Mouse (Mus musculus) neural tube, embryonic 14.5 days (tissue): Measurements from ENCODE around the gene B3galt1. TPM values are rescaled to one million over a fixed set of nuclear protein-coding genes. Genes with fewer than 3 reads are reported as not detected.

Experiments used
- ATAC-seq: fragments of 200-750 bp; cut with Nextera tagmentation; 2 replicates; pipeline ENCODE4 v1.8.0; 2017; ENCODE audit warnings: low read depth, mild to moderate bottlenecking, moderate TSS enrichment, moderate library complexity
- H3K27ac ChIP-seq: fragments of 300-500 bp; sonication (generic); 2 replicates; pipeline ENCODE4 v1.5.1; 2014; ENCODE audit warnings: low read depth, mild to moderate bottlenecking, control low read depth, low read length, moderate library complexity, mixed read lengths
- H3K27me3 ChIP-seq: fragments of 300-500 bp; sonication (generic); 2 replicates; pipeline ENCODE4 v1.6.1; 2014; ENCODE audit warnings: low read length; ENCODE audit not compliant: control insufficient read depth, insufficient read depth
- H3K36me3 ChIP-seq: fragments of 300-500 bp; sonication (generic); 2 replicates; pipeline ENCODE4 v1.6.1; 2014; ENCODE audit warnings: low read length, mixed read lengths; ENCODE audit not compliant: control insufficient read depth, insufficient read depth
- H3K4me1 ChIP-seq: fragments of 300-500 bp; sonication (generic); 2 replicates; pipeline ENCODE4 v1.6.1; 2014; ENCODE audit warnings: low read length; ENCODE audit not compliant: control insufficient read depth, insufficient read depth
- H3K4me2 ChIP-seq: fragments of 300-500 bp; sonication (generic); 2 replicates; pipeline ENCODE4 v1.6.1; 2014; ENCODE audit warnings: mild to moderate bottlenecking, low read depth, low read length, control low read depth
- H3K4me3 ChIP-seq: fragments of 300-500 bp; sonication (generic); 2 replicates; pipeline ENCODE4 v1.5.1; 2014; ENCODE audit warnings: low read depth, low read length, control low read depth, mixed read lengths
- H3K9ac ChIP-seq: fragments of 300-500 bp; sonication (generic); replicated peaks from 2 replicates; pipeline ENCODE4 v1.6.1; 2014; ENCODE audit warnings: low read depth, mild to moderate bottlenecking, control low read depth, low read length, mixed read lengths
- H3K9me3 ChIP-seq: fragments of 300-500 bp; sonication (generic); 2 replicates; pipeline ENCODE4 v1.6.1; 2016; ENCODE audit warnings: low read length; ENCODE audit not compliant: control insufficient read depth
- WGBS: fragments of 180-500 bp; shearing (Covaris S2); extraction: QIAGEN DNeasy Blood & Tissue Kit; methylation state at CpG from one replicate; pipeline ENCODE4 v1.1.7; 2014; 5-methylcytosine and 5-hydroxymethylcytosine counted together
- polyA plus RNA-seq: library from polyadenylated mRNA; unstranded; fragments of >200 nt; fragmentation: Nextera tagmentation; extraction: Ambion mirVana; gene quantifications from 2 replicates; pipeline ENCODE4 v1.2.1, GENCODE M21; 2014

B3galt1 gene
- polyA plus RNA-seq, 1 experiment from 2014 or later = 82.4 TPM

GRCm38 (mm10) chr2:67948408-67948807 is 382.7 kb downstream of the B3galt1 start:
- Histone ChIP-seq H3K36me3 (no peaks in the 10 kb centered on the region), H3K4me3 (no peak overlapping the region), H3K27me3 (no peaks in the 10 kb centered on the region), H3K9ac (no peak overlapping the region), H3K9me3 (no peaks in the 10 kb centered on the region), H3K4me1 (no peaks in the 10 kb centered on the region), H3K4me2 (no peak overlapping the region), H3K27ac (no peak overlapping the region)
- WGBS = 71% methylated on average over 3 of the region's 3 CpGs
- ATAC-seq = no peak

DNA sequence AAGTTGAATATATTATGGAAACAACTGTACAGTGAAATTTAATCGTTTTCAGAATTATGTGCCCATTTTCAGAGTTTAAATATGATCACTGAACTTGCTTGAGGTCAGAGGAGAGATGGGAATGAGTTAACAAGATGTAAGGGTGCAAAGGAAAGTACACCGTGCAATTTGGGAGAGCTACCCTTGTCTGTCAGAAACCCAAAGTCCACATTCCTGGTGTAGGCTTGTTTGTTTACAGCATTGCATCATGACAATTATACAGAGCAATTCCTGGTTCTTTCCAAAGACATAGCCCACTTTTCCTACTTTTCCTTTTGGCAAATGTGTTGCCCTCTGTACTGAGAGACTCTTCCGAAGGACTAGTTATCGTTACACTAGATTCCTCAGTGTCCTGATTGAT is 390.5 kb downstream of the B3galt1 start:
- ATAC-seq = no peak
- Histone ChIP-seq H3K9me3 (no peaks in the 10 kb centered on the region), H3K4me2 (no peak overlapping the region), H3K9ac (no peak overlapping the region), H3K27ac (no peak overlapping the region), H3K4me1 (no peaks in the 10 kb centered on the region), H3K27me3 (no peaks in the 10 kb centered on the region), H3K36me3 (no peaks in the 10 kb centered on the region), H3K4me3 (no peak overlapping the region)
- WGBS = 89% methylated on average over 4 of the region's 4 CpGs

DNA sequence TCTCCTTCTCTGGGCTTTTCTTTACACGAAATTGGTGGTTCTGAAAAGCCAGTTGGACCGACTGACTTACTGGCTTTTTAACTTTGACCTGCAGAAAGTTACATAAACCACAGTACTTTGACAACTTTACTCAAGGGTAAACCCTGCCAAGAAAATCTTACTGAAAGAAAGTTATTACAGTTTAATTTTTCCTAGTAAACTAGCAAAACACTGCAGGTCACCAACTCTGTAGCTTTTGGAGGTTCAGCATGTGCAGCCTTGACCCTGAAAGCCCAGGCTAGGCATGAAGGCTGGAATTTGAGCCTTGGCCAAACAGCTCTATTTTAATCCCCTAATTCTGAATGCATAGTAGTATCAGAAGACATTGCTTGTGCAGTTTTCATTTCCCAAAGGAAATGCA is 391.9 kb downstream of the B3galt1 start:
- no peak overlapping the region for H3K9ac ChIP-seq
- no peak for ATAC-seq
- no peaks in the 10 kb centered on the region for H3K9me3 ChIP-seq
- no peaks in the 10 kb centered on the region for H3K4me1 ChIP-seq
- H3K4me3 ChIP-seq = no peak overlapping the region
- no peak overlapping the region for H3K27ac ChIP-seq
- no peaks in the 10 kb centered on the region for H3K27me3 ChIP-seq
- 88% methylated on average over 2 of the region's 2 CpGs for WGBS
- no peaks in the 10 kb centered on the region for H3K36me3 ChIP-seq
- H3K4me2 ChIP-seq = no peak overlapping the region

- Histone ChIP-seq H3K27ac (no peak overlapping the region), H3K9me3 (no peaks in the 10 kb centered on the region), H3K27me3 (no peaks in the 10 kb centered on the region), H3K36me3 (no peaks in the 10 kb centered on the region), H3K4me1 (no peaks in the 10 kb centered on the region), H3K4me2 (no peak overlapping the region), H3K9ac (no peak overlapping the region), H3K4me3 (no peak overlapping the region)
- WGBS = 64% methylated on average over 2 of the region's 2 CpGs
- no peak for ATAC-seq
These were observed 395.0 kb downstream of the B3galt1 start for GRCm38 (mm10) chr2:67960711-67961110.

DNA sequence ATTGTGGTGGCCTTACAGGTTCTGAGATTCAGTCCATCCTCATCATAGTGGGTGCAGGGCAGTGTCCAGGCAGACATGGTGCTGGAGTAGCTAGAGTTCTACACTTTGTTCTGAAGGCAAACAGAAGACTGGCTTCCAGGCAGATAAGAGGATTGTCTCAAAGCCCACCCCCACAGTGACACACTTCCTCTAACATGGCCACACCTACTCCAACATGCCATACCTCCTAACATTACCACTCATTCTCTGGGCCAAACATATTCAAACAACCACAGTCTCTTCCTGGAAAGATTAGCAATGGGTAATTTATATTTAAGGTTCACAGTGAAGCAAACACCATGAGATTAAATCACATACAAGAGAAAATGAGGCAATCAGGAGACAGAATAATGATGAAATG is 403.1 kb downstream of the B3galt1 start:
- Histone ChIP-seq H3K27ac (no peak overlapping the region), H3K27me3 (no peaks in the 10 kb centered on the region), H3K9me3 (no peaks in the 10 kb centered on the region), H3K4me3 (no peak overlapping the region), H3K9ac (no peak overlapping the region), H3K4me2 (no peak overlapping the region), H3K4me1 (no peaks in the 10 kb centered on the region), H3K36me3 (no peaks in the 10 kb centered on the region)
- ATAC-seq = no peak

DNA sequence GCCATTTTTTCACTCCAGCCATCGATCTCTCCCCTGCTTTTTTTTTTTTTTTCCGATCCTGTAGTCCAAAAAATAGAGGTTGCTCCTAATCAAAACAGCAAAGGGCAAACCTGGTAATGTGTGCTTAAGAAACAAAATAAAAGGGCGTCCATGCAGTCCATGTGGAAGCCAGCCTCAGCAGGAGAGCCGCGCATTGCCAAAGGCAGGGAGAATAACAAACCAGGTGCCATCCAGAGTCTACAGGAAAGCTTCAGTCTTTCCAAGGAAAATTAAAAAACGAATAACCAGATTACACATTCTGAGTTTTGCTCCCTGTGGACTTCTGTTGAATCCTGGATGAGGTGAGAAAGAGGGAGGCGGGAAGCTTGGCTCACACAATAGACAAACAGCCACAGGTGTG is 405.4 kb downstream of the B3galt1 start:
- WGBS = 76% methylated on average over 7 of the region's 7 CpGs
- no peak overlapping the region for H3K9ac ChIP-seq
- ATAC-seq = no peak

GRCm38 (mm10) chr2:67971576-67971975 is 405.9 kb downstream of the B3galt1 start:
- ATAC-seq = no peak
- WGBS = 86% methylated on average over 6 of the region's 6 CpGs
- H3K9ac ChIP-seq = no peak overlapping the region
- no peaks in the 10 kb centered on the region for H3K27me3 ChIP-seq
- H3K9me3 ChIP-seq = no peaks in the 10 kb centered on the region
- no peaks in the 10 kb centered on the region for H3K4me1 ChIP-seq
- no peak overlapping the region for H3K4me3 ChIP-seq
- H3K4me2 ChIP-seq = no peak overlapping the region
- H3K36me3 ChIP-seq = no peaks in the 10 kb centered on the region
- H3K27ac ChIP-seq = no peak overlapping the region

More for the DNA sequence above, 405.4 kb downstream of the B3galt1 start:
- Histone ChIP-seq H3K4me2 (no peak overlapping the region), H3K4me1 (no peaks in the 10 kb centered on the region), H3K9me3 (no peaks in the 10 kb centered on the region), H3K27ac (no peak overlapping the region), H3K4me3 (no peak overlapping the region), H3K36me3 (no peaks in the 10 kb centered on the region), H3K27me3 (no peaks in the 10 kb centered on the region)

DNA sequence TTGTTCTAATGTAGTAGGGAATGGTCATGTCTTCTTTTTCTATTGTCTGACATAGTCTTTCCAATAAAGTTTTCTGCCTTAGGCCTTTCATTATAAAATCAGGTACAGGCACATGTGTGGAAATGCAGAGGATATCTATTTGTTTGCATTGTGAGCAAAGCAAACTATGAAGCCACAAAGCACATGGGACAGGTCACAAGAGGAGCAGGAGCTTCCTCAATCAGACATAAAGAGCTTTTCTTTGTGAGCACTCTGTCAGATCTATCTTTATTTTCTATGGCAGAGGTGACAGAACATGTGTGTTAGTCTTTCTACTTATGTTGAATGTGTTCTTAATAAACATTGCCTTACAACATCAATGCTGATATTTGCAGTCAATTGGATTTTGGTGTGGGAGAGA is 410.1 kb downstream of the B3galt1 start:
- Histone ChIP-seq H3K4me3 (no peak overlapping the region), H3K9me3 (no peaks in the 10 kb centered on the region), H3K27me3 (no peaks in the 10 kb centered on the region), H3K36me3 (no peaks in the 10 kb centered on the region), H3K4me2 (no peak overlapping the region), H3K4me1 (no peaks in the 10 kb centered on the region), H3K27ac (no peak overlapping the region), H3K9ac (no peak overlapping the region)
- ATAC-seq = no peak

DNA sequence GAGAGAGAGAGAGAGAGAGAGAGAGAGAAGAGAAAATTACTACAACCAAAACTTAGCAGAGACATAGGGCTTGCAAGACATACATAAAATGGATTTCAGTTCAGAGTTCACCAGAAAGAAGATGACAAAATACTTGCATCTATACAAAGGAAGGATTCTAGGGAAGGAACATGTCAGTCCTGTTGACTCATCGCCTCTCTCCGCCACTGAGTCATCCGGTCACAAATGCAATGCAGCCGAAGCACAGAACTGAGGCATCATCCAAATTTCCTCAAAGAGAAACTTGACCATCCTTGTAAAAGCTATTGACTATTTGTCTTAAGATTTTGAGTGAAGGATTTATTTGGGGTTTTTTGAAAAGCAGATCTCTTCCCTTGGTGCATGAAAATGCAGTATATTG is 410.8 kb downstream of the B3galt1 start:
- Histone ChIP-seq H3K36me3 (no peaks in the 10 kb centered on the region), H3K4me2 (no peak overlapping the region), H3K4me1 (no peaks in the 10 kb centered on the region), H3K9me3 (no peaks in the 10 kb centered on the region), H3K27ac (no peak overlapping the region), H3K27me3 (no peaks in the 10 kb centered on the region), H3K9ac (no peak overlapping the region), H3K4me3 (no peak overlapping the region)
- WGBS = 93% methylated on average over 4 of the region's 4 CpGs
- no peak for ATAC-seq
